Mouse (Mus musculus) hindbrain, postnatal 0 days (tissue): ENCODE measurements around the gene Cdk9. TPM values are rescaled to one million over a fixed set of nuclear protein-coding genes. Genes with fewer than 3 reads are reported as not detected.

ENCODE experiments used
- ATAC-seq: fragments of 200-750 bp; cut with Nextera tagmentation; 2 replicates; pipeline ENCODE4 v1.8.0; 2017; ENCODE audit warnings: mild to moderate bottlenecking, moderate TSS enrichment, moderate library complexity
- DNase-seq: peaks from one replicate; pipeline ENCODE4 v3.0.0-alpha.2; 2015; ENCODE audit warnings: low spot score
- H3K27ac ChIP-seq: fragments of 300-500 bp; sonication (generic); 2 replicates; pipeline ENCODE4 v1.5.1; 2014; ENCODE audit warnings: mild to moderate bottlenecking
- H3K27me3 ChIP-seq: fragments of 300-500 bp; sonication (generic); 2 replicates; pipeline ENCODE4 v1.6.1; 2014; ENCODE audit warnings: low read length, mixed read lengths; ENCODE audit not compliant: insufficient read depth
- H3K36me3 ChIP-seq: fragments of 300-500 bp; sonication (generic); 2 replicates; pipeline ENCODE4 v1.6.1; 2014; ENCODE audit warnings: low read length, mixed read lengths; ENCODE audit not compliant: insufficient read depth
- H3K4me1 ChIP-seq: fragments of 300-500 bp; sonication (generic); 2 replicates; pipeline ENCODE4 v1.6.1; 2014; ENCODE audit warnings: antibody characterized with exemption, low read length, mixed read lengths; ENCODE audit not compliant: insufficient read depth
- H3K4me2 ChIP-seq: fragments of 300-500 bp; sonication (generic); 2 replicates; pipeline ENCODE4 v1.6.1; 2014; ENCODE audit warnings: low read depth, mild to moderate bottlenecking, low read length, moderate library complexity, mixed read lengths
- H3K4me3 ChIP-seq: fragments of 300-500 bp; sonication (generic); 2 replicates; pipeline ENCODE4 v1.5.1; 2014; ENCODE audit warnings: low read length
- H3K9ac ChIP-seq: fragments of 300-500 bp; sonication (generic); replicated peaks from 2 replicates; pipeline ENCODE4 v1.6.1; 2014; ENCODE audit warnings: mild to moderate bottlenecking, low read length, moderate library complexity, mixed read lengths
- H3K9me3 ChIP-seq: fragments of 300-500 bp; sonication (generic); 2 replicates; pipeline ENCODE4 v1.6.1; 2016; ENCODE audit warnings: low read length, mixed read lengths
- CTCF ChIP-seq: IDR thresholded peaks from 2 replicates; pipeline ENCODE4 v1.5.1; 2016; ENCODE audit warnings: antibody characterized with exemption, control low read depth, low read depth
- WGBS: fragments of 180-500 bp; shearing (Covaris S2); extraction: QIAGEN DNeasy Blood & Tissue Kit; methylation state at CpG from one replicate; pipeline ENCODE4 v1.1.7; 2014; 5-methylcytosine and 5-hydroxymethylcytosine counted together
- polyA plus RNA-seq: library from polyadenylated mRNA; unstranded; fragments of >200 nt; fragmentation: Nextera tagmentation; extraction: Ambion mirVana; gene quantifications from 2 replicates; pipeline ENCODE4 v1.2.1, GENCODE M21; 2015
- total RNA-seq: library from RNA; depleted of rRNA; stranded (reverse); fragments of >200 nt; gene quantifications from 2 replicates; pipeline ENCODE4 v1.2.3, GENCODE M21; 2014

Gene Cdk9
- total and polyA plus RNA-seq, 2 experiments from 2014 or later, result 65.3 to 108 TPM

DNA sequence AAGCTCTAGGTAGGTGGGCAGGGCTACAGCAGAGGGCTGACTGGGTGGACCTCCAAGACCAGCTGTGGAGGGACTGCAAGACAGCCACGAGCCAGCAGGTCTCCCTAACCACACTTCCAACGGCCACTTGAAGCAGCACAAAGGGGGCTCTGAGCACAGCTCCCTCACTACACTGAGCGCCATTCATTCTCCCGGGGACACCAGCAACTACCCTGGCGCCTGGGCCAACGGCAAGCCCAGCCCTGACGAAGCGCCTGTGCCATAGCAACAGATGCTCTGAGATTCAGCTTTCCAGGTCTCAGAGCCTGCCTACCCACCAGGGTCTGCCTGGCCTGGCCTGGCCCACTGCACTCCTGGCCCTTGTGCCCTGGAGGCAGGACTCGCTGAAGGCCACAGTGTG is 5.9 kb upstream of the Cdk9 start:
- Histone ChIP-seq H3K9ac (no peak overlapping the region), H3K27ac (peak overlapping the region; percentile 26; the same call in 1 of the 2 replicates), H3K4me3 (no peak overlapping the region), H3K4me2 (no peak overlapping the region), H3K36me3 (no peaks in the 10 kb centered on the region), H3K9me3 (no peaks in the 10 kb centered on the region), H3K27me3 (no peaks in the 10 kb centered on the region), H3K4me1 (peaks cover 5% of the 10 kb centered on the region; the same call in 1 of the 2 replicates)
- DNase-seq, result peak; percentile 75
- 23% methylated on average over 9 of the region's 9 CpGs for WGBS
- peak; percentile 84 for ATAC-seq
- no peak for TF ChIP-seq CTCF

DNA sequence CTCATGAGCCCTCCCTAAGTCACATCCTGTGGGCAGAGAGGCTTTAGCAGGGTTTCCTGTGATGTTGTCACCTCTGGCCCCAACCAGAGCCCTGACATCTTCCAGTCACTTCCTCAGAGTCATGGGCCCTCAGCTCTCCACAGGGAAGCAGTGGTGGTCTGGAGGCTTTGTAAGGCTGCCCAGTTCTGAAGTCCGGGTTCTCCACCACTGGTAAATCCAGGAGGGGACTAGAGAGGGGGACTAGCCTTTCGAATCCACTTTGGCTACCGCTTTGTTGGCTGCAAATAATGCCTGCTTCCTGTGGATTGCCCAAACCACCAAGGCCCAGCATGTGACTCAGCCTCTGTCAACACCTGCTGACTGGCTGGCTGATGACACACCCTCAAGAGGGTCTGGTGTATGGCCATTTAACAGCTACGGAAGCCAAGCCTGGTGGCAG is 2.1 kb upstream of the Cdk9 start:
- H3K36me3 ChIP-seq, result peaks cover 2% of the 10 kb centered on the region; the same call in 1 of the 2 replicates
- no peak for DNase-seq
- WGBS, result 77% methylated on average over 4 of the region's 4 CpGs
- no peak overlapping the region for H3K4me3 ChIP-seq
- 0 out of 2 replicates have a peak overlapping the region, but pooled peaks have one; percentile 5 for H3K9ac ChIP-seq
- H3K9me3 ChIP-seq, result no peaks in the 10 kb centered on the region
- ATAC-seq, result no peak
- H3K4me2 ChIP-seq, result no peak overlapping the region
- no peak for TF ChIP-seq CTCF
- peak overlapping the region; percentile 45; the same call in 1 of the 2 replicates for H3K27ac ChIP-seq
- peaks cover 17% of the 10 kb centered on the region for H3K4me1 ChIP-seq
- no peaks in the 10 kb centered on the region for H3K27me3 ChIP-seq

DNA sequence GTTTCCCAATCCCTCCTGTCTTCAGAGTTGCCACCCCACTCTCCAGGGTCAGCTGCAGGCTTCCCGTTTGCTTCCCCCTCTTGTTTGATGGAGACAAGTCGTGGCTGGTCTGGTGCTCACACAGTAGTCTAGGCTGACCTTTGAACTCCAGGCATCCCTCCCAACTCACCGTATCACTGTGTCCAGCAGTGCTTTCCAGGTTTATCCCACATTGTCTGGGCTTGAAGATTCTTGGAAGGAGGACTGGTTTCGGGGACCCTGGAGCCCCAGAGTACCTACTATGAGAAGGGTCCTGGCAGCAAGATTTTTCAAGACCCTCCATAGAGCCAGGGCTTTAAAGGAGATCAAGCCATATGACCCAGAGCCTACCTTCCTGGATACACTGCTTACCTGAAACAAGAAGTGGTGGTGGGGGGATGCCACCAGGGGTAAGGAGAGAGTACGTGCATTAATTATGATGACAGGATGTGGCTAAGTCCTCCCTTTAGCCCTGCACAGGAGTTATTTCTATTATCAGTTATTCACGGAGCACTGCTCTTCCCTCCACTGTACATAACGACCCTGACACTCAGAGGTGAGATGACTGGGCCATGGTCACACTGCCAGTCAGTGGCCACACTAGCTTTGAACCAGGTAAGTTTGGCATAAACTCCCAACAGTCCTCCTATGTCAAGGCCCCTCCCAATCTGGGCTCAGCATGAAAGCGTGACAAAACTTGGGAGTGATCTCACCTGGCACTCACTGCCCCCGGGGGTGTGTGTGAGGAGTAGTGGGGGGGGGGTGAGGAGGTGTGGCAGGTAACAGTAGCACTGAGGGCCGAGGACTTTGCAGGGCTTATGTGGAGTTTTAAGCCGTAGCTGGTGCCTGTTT is 1.5 kb upstream of the Cdk9 start:
- WGBS, result 62% methylated on average over 11 of the region's 11 CpGs

DNA sequence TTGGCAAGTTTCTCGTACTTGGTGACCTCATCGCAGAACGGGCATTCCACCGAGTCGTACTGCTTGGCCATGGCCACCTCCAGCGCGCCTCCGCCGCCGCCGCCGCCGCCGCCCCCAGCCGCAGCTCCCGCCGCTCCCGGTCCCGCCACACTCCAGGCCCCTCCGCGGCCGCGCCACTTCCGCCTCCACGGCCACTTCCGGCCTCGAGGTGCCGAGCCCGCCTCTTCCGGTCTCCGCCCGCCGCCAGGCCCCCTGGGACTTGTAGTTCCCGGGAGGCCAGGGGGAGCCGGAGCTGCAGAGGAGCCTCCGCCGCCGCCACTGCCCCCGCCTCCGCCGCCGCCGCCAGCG is 316 bp downstream of the Cdk9 start:
- peak overlapping the region; percentile 96 for H3K4me2 ChIP-seq
- TF ChIP-seq CTCF, result no peak
- WGBS, result under 1% methylated on average over 38 of the region's 44 CpGs

More for the DNA sequence above, 1.5 kb upstream of the Cdk9 start:
- no peaks in the 10 kb centered on the region for H3K27me3 ChIP-seq
- H3K36me3 ChIP-seq, result peaks cover 8% of the 10 kb centered on the region
- no peak for TF ChIP-seq CTCF
- peak overlapping the region; percentile 100 for H3K27ac ChIP-seq
- H3K4me1 ChIP-seq, result peaks cover 17% of the 10 kb centered on the region
- DNase-seq, result no peak
- no peak for ATAC-seq
- peak overlapping the region; percentile 80; the same call in 1 of the 2 replicates for H3K4me3 ChIP-seq
- peak overlapping the region; percentile 96; the same call in 1 of the 2 replicates for H3K4me2 ChIP-seq
- H3K9ac ChIP-seq, result 0 out of 2 replicates have a peak overlapping the region, but pooled peaks have one; percentile 13
- no peaks in the 10 kb centered on the region for H3K9me3 ChIP-seq

DNA sequence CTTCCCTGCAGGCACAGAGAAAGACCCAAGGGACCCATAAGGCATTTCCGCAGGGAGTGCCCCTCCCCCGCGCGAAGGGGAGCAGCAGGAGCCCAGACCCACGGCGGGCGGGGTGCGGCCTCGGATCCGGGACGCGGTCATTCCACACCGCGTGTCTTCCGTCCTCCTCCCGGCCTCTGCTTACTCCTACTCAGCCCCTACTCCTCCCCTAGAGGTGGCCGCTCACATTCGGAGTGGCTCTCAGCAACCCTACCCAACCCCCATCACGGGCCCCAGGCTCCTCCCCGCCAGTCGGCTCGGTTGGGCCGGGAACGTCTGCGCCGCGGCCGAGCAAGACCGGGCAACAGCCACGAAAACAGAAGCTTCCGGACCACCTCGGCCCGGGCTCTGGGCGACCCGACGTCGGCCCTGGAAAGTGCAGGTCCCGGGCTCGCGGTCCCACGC is 746 bp downstream of the Cdk9 start:
- Histone ChIP-seq H3K4me3 (peak overlapping the region; percentile 80), H3K9ac (peak overlapping the region; percentile 92), H3K27ac (peak overlapping the region; percentile 100), H3K9me3 (no peaks in the 10 kb centered on the region), H3K36me3 (peaks cover 24% of the 10 kb centered on the region), H3K4me2 (peak overlapping the region; percentile 96), H3K27me3 (no peaks in the 10 kb centered on the region), H3K4me1 (peaks cover 17% of the 10 kb centered on the region)
- no peak for TF ChIP-seq CTCF
- WGBS, result under 1% methylated on average over 39 of the region's 41 CpGs
- ATAC-seq, result peak; percentile 22; the same call in 1 of the 2 replicates
- DNase-seq, result peak; percentile 50

More for the DNA sequence above, 316 bp downstream of the Cdk9 start:
- H3K9me3 ChIP-seq, result no peaks in the 10 kb centered on the region
- ATAC-seq (peak; percentile 86), DNase-seq (peak; percentile 96)
- peak overlapping the region; percentile 100 for H3K27ac ChIP-seq
- peaks cover 23% of the 10 kb centered on the region for H3K36me3 ChIP-seq
- peak overlapping the region; percentile 80 for H3K4me3 ChIP-seq
- peaks cover 17% of the 10 kb centered on the region for H3K4me1 ChIP-seq
- H3K9ac ChIP-seq, result peak overlapping the region; percentile 92
- H3K27me3 ChIP-seq, result no peaks in the 10 kb centered on the region

DNA sequence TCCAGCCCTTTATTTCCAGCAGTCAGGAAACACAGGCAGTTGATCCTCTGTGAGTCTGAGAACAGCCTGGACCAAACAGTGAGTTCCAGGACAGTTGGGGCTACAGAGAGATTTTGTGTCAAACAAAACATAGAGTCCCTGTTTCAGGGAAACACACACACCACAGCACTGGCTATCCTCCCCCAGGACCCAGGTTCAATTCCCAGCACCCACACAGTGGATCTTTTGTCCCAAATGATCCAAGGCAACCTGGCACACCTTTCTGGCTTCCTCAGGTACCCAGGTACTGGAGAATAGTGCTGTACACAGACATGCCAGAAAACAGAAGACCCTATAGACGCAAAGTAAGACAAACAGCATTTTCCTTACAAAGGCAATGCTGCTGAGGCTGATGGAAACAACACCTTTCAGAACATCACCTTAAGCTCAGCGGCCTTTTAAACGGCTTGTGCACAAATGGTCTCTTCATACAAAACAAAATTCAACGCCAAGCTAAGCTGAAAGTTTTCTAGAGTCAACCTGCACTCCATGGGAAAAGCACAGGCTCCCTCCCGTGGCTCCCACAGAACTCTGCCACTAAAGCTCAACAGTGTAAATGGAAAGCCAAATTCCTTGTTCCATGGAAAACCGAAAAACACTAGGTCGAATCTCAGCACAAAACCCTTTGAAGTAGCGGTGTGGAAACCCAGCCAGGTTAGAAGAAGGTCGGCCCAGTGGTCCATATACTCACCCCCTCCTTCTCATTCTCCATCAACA is 1.4 kb downstream of the Cdk9 start:
- TF ChIP-seq CTCF, result no peak; the same call in 1 of the 2 replicates
- Histone ChIP-seq H3K27me3 (no peaks in the 10 kb centered on the region), H3K9me3 (no peaks in the 10 kb centered on the region), H3K9ac (peak overlapping the region; percentile 92), H3K4me1 (peaks cover 17% of the 10 kb centered on the region), H3K4me2 (peak overlapping the region; percentile 96), H3K4me3 (peak overlapping the region; percentile 80), H3K36me3 (peaks cover 31% of the 10 kb centered on the region), H3K27ac (peak overlapping the region; percentile 100)
- 29% methylated on average over 9 of the region's 9 CpGs for WGBS
- no peak for DNase-seq
- ATAC-seq, result no peak
